Comparison of ENCODE assay signal across 9 mouse cellular contexts in the genomic region with DNA sequence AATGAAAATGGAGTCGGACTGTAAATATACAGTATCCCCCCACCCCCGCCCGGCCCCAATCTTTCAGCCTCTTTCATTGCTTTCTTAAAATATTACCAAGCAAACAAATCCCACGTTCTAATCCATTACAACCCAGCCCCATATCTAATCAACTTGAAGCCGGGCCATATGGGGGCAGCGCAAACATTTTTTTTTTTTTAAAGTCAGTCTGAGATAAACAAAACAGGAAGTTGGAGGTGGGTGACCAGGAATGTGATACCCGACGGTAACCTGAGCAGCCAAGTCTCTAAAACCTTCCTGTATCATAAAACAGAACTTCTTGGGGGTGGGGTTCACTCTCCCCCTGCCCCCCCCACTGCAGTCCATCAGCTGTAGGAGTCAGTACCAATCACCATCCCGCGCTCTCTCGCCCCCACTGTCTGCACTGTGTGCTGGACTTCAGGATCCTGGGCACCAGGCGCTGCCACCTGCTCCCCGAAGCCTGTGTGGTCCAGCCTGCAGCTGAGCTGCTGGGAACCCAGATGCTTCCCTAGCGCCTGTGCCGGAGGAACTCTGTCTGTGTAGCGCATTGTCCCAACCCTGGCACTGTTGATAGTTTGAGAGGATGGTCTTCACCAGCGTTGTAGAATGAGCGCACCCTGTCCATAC. TPM values are rescaled to one million over a fixed set of nuclear protein-coding genes. Genes with fewer than 3 reads are reported as not detected.
DNase-seq lines count a peak whose midpoint lies in the region; ATAC-seq and TF ChIP-seq lines count a peak whose summit lies in the region.
"Had no signal": no experiment of that assay in that cellular context is flagged by ENCODE, and none has a peak within 500 bp of the region (broad histone marks: within the 10 kb centered on the region; RNA-seq: fewer than 3 reads in every experiment).

No protein-coding gene starts in this region.

- no peaks in the 10 kb centered on the region for H3K9me3 ChIP-seq in heart, embryonic 16.5 days (replicated peaks; ENCODE audit: control insufficient read depth, low read length)
- no peaks in the 10 kb centered on the region for H3K9me3 ChIP-seq in hindbrain, embryonic 10.5 days
- H3K9me3 ChIP-seq in midbrain, embryonic 16.5 days (replicated peaks; ENCODE audit: control insufficient read depth, low read length, poor library complexity, severe bottlenecking), result no peaks in the 10 kb centered on the region

- no peak overlapping the region for H3K9ac ChIP-seq in heart, embryonic 16.5 days (ENCODE audit: low read length)
- no peak overlapping the region for H3K9ac ChIP-seq in midbrain, embryonic 16.5 days (ENCODE audit: low read depth, low read length)

- intact Hi-C loops in heart, postnatal 36 days (cut with DNase I), result no loop called here
- intact Hi-C loops in left cerebral cortex, adult 2 months (cut with DNase I), result no loop called here

- no peaks in the 10 kb centered on the region; the same call in 1 of the 2 replicates for H3K4me1 ChIP-seq in heart, embryonic 16.5 days (ENCODE audit: control insufficient read depth, insufficient read depth, low read length)
- H3K4me1 ChIP-seq in hindbrain, embryonic 10.5 days (replicated peaks), result peaks cover 23% of the 10 kb centered on the region
- peaks cover 4% of the 10 kb centered on the region; the same call in 1 of the 2 replicates for H3K4me1 ChIP-seq in midbrain, embryonic 16.5 days (ENCODE audit: control insufficient read depth, insufficient read depth, low read length)

- WGBS in heart, embryonic 16.5 days, result 46% methylated on average over 18 of the region's 18 CpGs
- WGBS in hindbrain, embryonic 10.5 days, result 55% methylated on average over 18 of the region's 18 CpGs
- WGBS in midbrain, embryonic 16.5 days, result 32% methylated on average over 18 of the region's 18 CpGs

- H3K4me3 ChIP-seq in heart, embryonic 16.5 days (ENCODE audit: low read length), result no peak overlapping the region
- H3K4me3 ChIP-seq in hindbrain, embryonic 10.5 days, result no peak overlapping the region
- 0 out of 2 replicates have a peak overlapping the region, but pooled peaks have one; percentile 7 for H3K4me3 ChIP-seq in midbrain, embryonic 16.5 days (ENCODE audit: low read depth, low read length)
- no peak overlapping the region for H3K4me3 ChIP-seq in left cerebral cortex, adult 2 months

- ATAC-seq in heart, embryonic 16.5 days (replicated peaks; ENCODE audit: extremely low read depth, insufficient read depth, low FRiP score), result no peak
- no peak for ATAC-seq in midbrain, embryonic 16.5 days
- ATAC-seq in erythroid progenitor cell, adult 5-6 weeks (replicated peaks; ENCODE audit: low FRiP score, poor library complexity, severe bottlenecking), result no peak

- no peak overlapping the region for H3K27ac ChIP-seq in heart, embryonic 16.5 days (ENCODE audit: low read length)
- H3K27ac ChIP-seq in hindbrain, embryonic 10.5 days, result peak overlapping the region; percentile 9; the same call in 1 of the 2 replicates
- H3K27ac ChIP-seq in midbrain, embryonic 16.5 days (ENCODE audit: low read length), result no peak overlapping the region
- no peak overlapping the region for H3K27ac ChIP-seq in left cerebral cortex, adult 2 months

- no peaks in the 10 kb centered on the region for H3K36me3 ChIP-seq in heart, embryonic 16.5 days (ENCODE audit: control insufficient read depth, insufficient read depth)
- H3K36me3 ChIP-seq in hindbrain, embryonic 10.5 days, result no peaks in the 10 kb centered on the region
- no peaks in the 10 kb centered on the region for H3K36me3 ChIP-seq in midbrain, embryonic 16.5 days (ENCODE audit: control insufficient read depth, insufficient read depth, low read length)

- H3K27me3 ChIP-seq in heart, embryonic 16.5 days (ENCODE audit: control insufficient read depth, insufficient read depth, low read length), result peaks cover 10% of the 10 kb centered on the region; the same call in 1 of the 2 replicates
- peaks cover 55% of the 10 kb centered on the region for H3K27me3 ChIP-seq in hindbrain, embryonic 10.5 days (ENCODE audit: insufficient read depth, poor library complexity, severe bottlenecking)
- H3K27me3 ChIP-seq in midbrain, embryonic 16.5 days (ENCODE audit: control insufficient read depth, insufficient read depth, low read depth, low read length), result peaks cover 19% of the 10 kb centered on the region

- peak overlapping the region; percentile 36 for H3K4me2 ChIP-seq in heart, embryonic 16.5 days (ENCODE audit: low read depth, low read length)
- peak overlapping the region; percentile 45 for H3K4me2 ChIP-seq in midbrain, embryonic 16.5 days (ENCODE audit: low read length)

- no peak for DNase-seq in heart, postnatal 36 days
- DNase-seq in embryo, embryonic 10 days (ENCODE audit: low spot score), result peak; percentile 28
- no peak for DNase-seq in hindbrain, embryonic 10.5 days (ENCODE audit: low spot score)
- no peak for DNase-seq in adrenal gland, postnatal 4 days (ENCODE audit: low spot score in 2 of 2)
- DNase-seq in left cerebral cortex, adult 2 months (ENCODE audit: extremely low spot score in 1 of 2, low spot score in 2 of 2), result no peak

- TF ChIP-seq CTCF in left cerebral cortex, adult 2 months (IDR thresholded peaks at IDR 0.05), result no peak

RNA-seq across cellular contexts. Expression of gene Cldn14, which starts 32.6 kb away (rescaled TPM):
- not detected in 2 replicates for polyA plus RNA-seq in heart, embryonic 16.5 days (2015; fragmentation: Nextera tagmentation; extraction: Ambion mirVana)
- total RNA-seq in heart, postnatal 36 days (2021), result not detected
- not detected in 2 replicates for polyA plus RNA-seq in hindbrain, embryonic 10.5 days (2016; fragmentation: Nextera tagmentation; extraction: Ambion mirVana)
- polyA plus RNA-seq in midbrain, embryonic 16.5 days (2015; fragmentation: Nextera tagmentation; extraction: Ambion mirVana), result not detected in 2 replicates
- total RNA-seq in adrenal gland, postnatal 4 days (2021), result 1 to 10 TPM in 1 of 2 experiments, not detected in 1; 1.9 TPM
- total RNA-seq in left cerebral cortex, adult 2 months (2021), result 1 to 10 TPM in 1 of 2 experiments, under 1 TPM in 1; 0.63 to 1.0 TPM
- not detected in 2 replicates for total RNA-seq in erythroid progenitor cell, adult 5-6 weeks (2015; ENCODE audit: low replicate concordance)
- total RNA-seq in erythroid progenitor cell, adult 5-6 weeks (2017; ENCODE audit: low replicate concordance), result not detected in 2 replicates

RNA-seq across cellular contexts. Expression of gene Sim2, which starts 43.5 kb away (rescaled TPM):
- polyA plus RNA-seq in heart, embryonic 16.5 days (2015; fragmentation: Nextera tagmentation; extraction: Ambion mirVana), result 0.04 and 0.14 TPM in 2 replicates
- not detected for total RNA-seq in heart, postnatal 36 days (2021)
- 0.25 and 0.27 TPM in 2 replicates for polyA plus RNA-seq in hindbrain, embryonic 10.5 days (2016; fragmentation: Nextera tagmentation; extraction: Ambion mirVana)
- 0.10 and 0.14 TPM in 2 replicates for polyA plus RNA-seq in midbrain, embryonic 16.5 days (2015; fragmentation: Nextera tagmentation; extraction: Ambion mirVana)
- 1 to 10 TPM in 1 of 2 experiments, not detected in 1; 3.5 TPM for total RNA-seq in adrenal gland, postnatal 4 days (2021)
- under 1 TPM in 1 of 2 experiments, not detected in 1; 0.42 TPM for total RNA-seq in left cerebral cortex, adult 2 months (2021)
- not detected in 2 replicates for total RNA-seq in erythroid progenitor cell, adult 5-6 weeks (2015; ENCODE audit: low replicate concordance)
- not detected in 2 replicates for total RNA-seq in erythroid progenitor cell, adult 5-6 weeks (2017; ENCODE audit: low replicate concordance)
- polyA plus RNA-seq: large intestine, adult 2 months had no signal
